Mouse (Mus musculus) retina, postnatal 7 days (tissue): ENCODE data around the gene Zfp14.

Experiments
- DNase-seq: peaks from one replicate; pipeline ENCODE4 v3.0.0-alpha.2; 2012; ENCODE audit warnings: low read depth, low spot score

Gene Zfp14

DNA sequence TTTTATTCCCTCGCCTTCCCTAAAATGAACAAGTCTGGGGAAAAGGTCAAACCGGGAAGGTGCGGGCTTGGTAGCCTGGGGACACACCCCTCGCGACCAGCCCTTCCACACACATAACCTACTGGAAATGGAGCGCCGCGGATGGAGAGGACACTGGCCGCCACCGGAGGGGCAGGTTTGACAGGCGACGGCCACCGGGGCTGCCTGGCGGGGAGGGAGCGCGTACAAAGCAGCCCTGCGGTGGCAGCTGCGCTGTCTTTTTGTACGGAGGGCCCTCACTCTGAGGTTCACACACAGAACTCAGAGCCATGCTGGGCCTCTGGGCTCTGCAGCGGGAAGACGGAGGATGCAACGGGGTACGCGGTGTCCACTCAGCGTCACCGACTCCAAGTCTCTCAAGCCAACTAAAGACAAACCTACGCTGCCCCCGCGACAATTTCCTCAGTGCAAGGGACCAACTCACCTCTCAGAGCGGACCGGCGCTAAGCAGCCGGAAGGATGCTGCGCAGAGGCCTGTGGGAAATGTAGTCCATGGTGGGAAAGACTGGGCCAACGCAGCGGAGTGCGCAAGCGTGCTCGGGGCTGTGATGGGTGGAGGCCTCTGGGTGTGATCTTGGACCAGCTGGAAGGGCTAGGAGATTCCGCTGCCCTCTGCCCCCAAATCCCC lies at the start of gene Zfp14:
Zfp14 (minus strand) TSS at position 499 of the 667 bp plus-strand sequence.
- peak; percentile 84 for DNase-seq

GRCm38 (mm10) chr7:30099297-30099696 lies 48.1 kb upstream of the Zfp14 start:
- DNase-seq = no peak

DNA sequence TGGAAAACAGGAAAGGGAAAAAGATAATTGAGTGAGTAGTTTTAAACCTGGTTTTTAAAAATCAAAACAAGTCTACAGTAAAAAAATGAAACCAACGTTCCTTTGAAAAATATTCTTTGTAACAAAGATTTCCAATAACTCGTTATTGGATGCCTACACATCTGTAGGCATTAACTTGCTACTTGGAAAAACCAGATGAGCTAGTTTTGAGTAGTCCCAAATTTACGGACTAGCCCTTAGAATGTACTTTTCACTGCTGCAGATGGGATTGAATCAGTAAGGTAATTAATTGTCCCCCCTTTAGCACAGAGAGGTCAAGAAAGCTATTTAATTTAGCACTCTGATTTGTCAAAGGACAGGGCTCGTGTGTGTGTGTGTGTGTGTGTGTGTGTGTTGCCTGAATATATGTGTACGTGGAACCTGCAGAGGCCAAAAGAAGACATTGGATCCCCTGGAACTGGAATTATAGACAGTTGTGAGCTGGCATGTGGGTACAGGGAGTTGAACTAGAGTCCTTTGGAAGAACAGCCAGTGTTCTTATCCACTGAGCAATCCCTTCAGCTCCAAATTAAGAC lies 44.5 kb upstream of the Zfp14 start:
- no peak for DNase-seq

- peak; percentile 86 for DNase-seq
These were observed 43.7 kb upstream of the Zfp14 start, which contains the start of gene Zfp260 for GRCm38 (mm10) chr7:30094646-30095429. Gene Zfp260, plus strand, starts transcription at chr7:30094777.

- DNase-seq = no peak
These were observed 42.8 kb upstream of the Zfp14 start for GRCm38 (mm10) chr7:30093918-30094415.

DNA sequence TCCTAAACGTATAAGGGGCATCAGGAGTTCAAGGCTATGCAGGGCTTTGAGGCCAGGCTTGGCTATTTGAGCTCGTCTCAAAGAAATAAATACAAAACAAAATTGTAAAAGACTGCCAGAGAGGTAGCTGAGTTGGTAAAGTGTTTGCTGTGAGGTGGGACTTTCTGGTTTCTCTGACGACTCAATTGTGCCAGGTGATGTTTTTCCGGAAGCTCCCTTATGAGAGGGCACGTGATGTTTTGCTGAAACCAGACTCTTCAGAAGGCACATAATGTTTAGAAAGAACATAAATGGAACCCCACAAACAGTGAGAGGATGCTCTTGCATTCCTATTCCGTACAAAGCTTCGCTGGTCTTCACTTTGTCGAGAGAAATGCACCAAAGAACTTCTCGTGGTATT lies 41.5 kb upstream of the Zfp14 start:
- DNase-seq = no peak

DNA sequence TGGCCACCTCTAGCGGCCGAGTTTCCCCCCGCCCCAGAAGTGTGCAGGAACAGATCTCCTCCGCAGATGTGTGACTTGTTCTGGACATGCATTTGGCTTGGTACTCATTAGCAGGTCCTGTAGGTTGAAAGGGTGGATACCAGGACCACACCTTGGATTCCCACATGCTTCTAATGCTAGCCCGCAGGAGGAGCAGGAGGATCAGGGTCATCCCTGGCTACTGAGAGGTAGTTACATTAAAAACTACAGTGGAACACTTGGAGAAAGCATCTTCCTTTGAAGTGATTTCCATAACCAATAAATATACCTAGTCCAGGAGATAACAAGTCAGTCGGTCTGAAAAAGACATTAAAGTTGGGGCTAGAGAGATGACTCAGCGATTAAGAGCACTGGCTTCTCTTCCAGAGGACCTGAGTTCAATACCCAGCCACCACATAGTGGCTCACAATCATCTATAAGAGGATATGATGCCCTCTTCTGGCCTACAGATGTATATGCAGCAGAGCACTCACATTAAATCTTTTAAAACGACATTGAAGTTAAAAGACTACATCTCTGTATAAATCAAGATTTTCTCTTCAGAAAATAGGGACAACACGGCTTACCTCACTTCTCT lies 39.9 kb upstream of the Zfp14 start:
- DNase-seq = no peak

DNA sequence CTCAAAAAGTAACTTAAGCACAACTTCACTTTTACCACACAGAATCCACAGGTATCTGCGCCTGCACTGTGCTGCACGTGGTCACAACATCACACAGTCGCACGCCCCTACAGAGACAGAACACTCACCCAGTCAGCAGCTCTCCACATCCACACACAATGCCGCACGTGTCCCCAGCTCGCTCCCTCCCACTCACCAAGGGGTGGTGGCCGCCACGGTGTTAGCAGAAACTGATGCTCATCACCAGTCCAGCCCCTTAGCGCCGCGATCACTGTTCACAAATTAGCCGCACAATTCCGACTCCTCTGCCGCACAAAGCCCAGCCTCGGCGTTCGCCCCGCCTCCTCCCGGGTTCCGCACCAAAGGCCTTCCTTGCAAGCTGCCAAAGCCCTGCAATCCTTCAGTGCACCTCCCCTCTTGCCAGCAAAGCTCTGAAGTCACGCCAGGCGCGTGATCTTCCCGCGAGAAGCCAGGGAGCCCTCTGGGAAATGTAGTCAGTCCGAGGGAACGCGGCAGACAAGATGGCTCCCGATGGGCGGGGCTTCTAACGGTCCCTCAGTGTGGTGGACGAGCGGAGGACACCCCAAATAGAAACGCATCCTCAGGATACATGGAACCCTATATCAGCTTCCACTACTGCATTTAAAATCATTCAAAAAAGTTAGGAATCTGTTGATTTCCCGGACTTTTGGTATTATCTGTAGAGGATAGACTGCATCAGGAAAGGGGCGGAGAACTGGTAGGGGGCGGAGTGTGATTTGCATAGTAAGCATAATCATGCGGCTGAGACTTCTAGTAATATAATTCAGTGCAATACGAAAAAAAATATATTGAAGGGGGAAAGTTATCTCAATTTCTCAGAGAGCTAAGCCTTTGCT lies 39.2 kb upstream of the Zfp14 start, which contains the start of the genes Gm26920 and Zfp566:
Gm26920 (minus strand) TSS at position 319 of the 878 bp plus-strand sequence.
Zfp566 (minus strand) TSS at position 436 of the 878 bp plus-strand sequence.
- DNase-seq = peak; percentile 96

GRCm38 (mm10) chr7:30089405-30089804 lies 38.2 kb upstream of the Zfp14 start:
- no peak for DNase-seq

- no peak for DNase-seq
These were observed 35.3 kb upstream of the Zfp14 start for GRCm38 (mm10) chr7:30086524-30086923.

GRCm38 (mm10) chr7:30072146-30073028 lies 21.2 kb upstream of the Zfp14 start, which contains the start of gene Zfp82:
Gene Zfp82, minus strand, starts transcription at chr7:30072900.
- peak; percentile 70 for DNase-seq

GRCm38 (mm10) chr7:30064622-30065021 lies 13.4 kb upstream of the Zfp14 start:
- no peak for DNase-seq

GRCm38 (mm10) chr7:30062478-30062877 lies 11.3 kb upstream of the Zfp14 start:
- no peak for DNase-seq

DNA sequence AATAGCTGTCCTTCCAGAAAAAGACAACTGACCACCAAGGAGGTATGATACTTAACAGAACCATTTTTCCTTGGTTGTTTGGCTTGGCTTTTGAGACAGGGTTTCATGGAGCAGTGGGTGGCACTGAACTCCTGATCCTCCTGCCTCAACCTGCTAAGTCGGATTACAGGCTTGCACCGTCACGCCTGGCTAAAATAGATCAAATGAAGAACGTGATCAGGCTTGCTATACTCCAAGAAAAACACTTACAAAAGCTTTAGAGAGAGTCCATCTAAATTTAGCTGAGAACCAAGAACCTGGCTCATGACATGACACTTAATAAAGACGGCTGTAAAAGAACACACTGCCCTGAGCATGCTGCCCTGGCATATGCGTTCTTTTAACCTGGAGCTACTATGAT lies 9.2 kb upstream of the Zfp14 start:
- no peak for DNase-seq

- DNase-seq = no peak
These were observed 2.4 kb upstream of the Zfp14 start for GRCm38 (mm10) chr7:30053591-30053990.

DNA sequence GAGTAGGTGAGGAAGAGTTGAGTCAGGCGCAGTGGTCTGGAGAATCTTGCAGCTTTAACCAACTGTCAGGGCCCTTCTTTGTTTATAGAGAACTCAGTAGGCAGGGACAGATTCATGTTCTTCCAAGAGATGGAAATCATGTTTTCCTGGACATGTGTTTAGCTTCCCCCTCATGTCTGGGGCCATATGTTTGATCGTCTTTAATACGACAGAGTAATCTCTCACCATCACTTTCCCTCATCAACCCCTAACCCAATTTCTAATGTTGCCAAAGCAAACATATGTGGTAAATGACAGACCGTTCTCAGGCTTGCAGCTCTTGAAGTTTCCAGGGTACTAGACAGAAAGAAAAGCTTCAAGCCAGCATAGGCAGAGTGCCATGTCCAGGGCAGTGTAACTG lies 3.1 kb downstream of the Zfp14 start:
- DNase-seq = no peak

DNA sequence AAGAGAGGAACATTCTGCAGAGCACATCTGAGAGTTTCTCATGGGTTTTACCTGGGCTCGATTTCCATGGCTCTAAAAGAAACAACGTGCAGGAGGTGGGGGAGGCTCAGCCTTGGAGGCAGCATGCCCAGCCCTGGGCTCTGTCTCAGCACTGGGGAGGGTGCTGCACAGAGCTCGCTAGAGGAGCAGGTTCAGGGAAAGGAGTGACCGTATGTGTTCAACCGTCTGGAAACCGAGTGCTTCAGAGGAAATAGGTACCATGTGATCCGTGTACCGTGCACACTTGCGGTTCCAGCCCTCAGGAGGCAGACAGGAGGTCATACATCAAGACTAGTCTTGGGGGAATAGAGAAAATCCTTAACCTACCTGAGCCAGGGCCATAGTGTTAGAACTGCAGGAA lies 6.8 kb downstream of the Zfp14 start:
- DNase-seq = no peak

- no peak for DNase-seq
These were observed 16.8 kb downstream of the Zfp14 start for GRCm38 (mm10) chr7:30034331-30034730.

GRCm38 (mm10) chr7:30031379-30031778 lies 19.8 kb downstream of the Zfp14 start:
- DNase-seq = no peak

DNA sequence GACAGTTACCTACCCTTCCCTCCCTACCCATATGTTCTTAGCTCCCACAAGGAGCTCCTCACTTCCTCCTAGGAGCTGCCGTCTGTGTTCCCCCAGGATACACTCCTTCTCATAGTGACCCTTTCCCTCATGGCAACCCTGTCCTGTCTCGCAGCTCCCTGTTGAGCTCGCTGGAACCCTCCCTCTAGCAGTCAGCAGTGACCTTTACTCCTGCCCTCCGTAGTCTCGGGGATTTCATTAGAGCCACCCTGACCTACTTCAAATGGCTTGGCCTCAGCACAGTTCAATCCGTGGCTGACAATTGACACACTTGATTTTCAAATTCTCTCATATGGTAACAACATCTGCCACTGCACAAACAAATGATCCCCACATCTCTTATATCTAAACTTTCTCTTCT lies 20.5 kb downstream of the Zfp14 start:
- DNase-seq = no peak
